Mouse (Mus musculus) E14TG2a.4 (cell line): ENCODE measurements around the gene Zfp280b.
"Not testable (repeated sequence)": the region's sequence is repeated elsewhere in the genome, so short reads cannot be mapped to it uniquely, and the experiment has no call there.

Source experiments
- H3K27me3 ChIP-seq: 2 replicates; pipeline ENCODE4 v1.6.1; 2014; ENCODE audit warnings: low read length, control low read depth; ENCODE audit not compliant: insufficient read depth
- H3K36me3 ChIP-seq: 2 replicates; pipeline ENCODE4 v1.6.1; 2014; ENCODE audit warnings: low read length, control low read depth; ENCODE audit not compliant: insufficient read depth
- H3K4me1 ChIP-seq: replicated peaks from 2 replicates; pipeline ENCODE4 v1.6.1; 2014; ENCODE audit warnings: low read depth, low read length, control low read depth
- H3K4me3 ChIP-seq: replicated peaks from 2 replicates; pipeline ENCODE4 v1.5.1; 2014; ENCODE audit warnings: mild to moderate bottlenecking, low read length
- H3K9me3 ChIP-seq: 2 replicates; pipeline ENCODE4 v1.6.1; 2014; ENCODE audit warnings: low read length, control low read depth
- CTCF ChIP-seq: conservative IDR thresholded peaks from 2 replicates; pipeline ENCODE4 v1.5.1; 2014; ENCODE audit warnings: low read length
- NANOG ChIP-seq: IDR thresholded peaks from 2 replicates; pipeline ENCODE4 v1.6.1; 2014; ENCODE audit warnings: borderline replicate concordance, low read length, mixed read lengths
- POU5F1 ChIP-seq: IDR thresholded peaks from 2 replicates; pipeline ENCODE4 v1.6.1; 2014; ENCODE audit warnings: low read length, borderline replicate concordance

The Zfp280b gene

GRCm38 (mm10) chr10:76032402-76033118 is at the start of gene Zfp280b:
TSS of gene Zfp280b (plus strand) at chr10:76032650.
- peak within 1 kb of the TSS; percentile 96 for H3K4me3 ChIP-seq
- peaks cover 28% of the 10 kb centered on the region for H3K36me3 ChIP-seq
- H3K9me3 ChIP-seq: no peaks in the 10 kb centered on the region
- H3K27me3 ChIP-seq: no peaks in the 10 kb centered on the region
- H3K4me1 ChIP-seq: peaks cover 68% of the 10 kb centered on the region
- no peak for TF ChIP-seq POU5F1
- TF ChIP-seq NANOG: no peak
- peak; percentile 18 for TF ChIP-seq CTCF

- peaks cover 10% of the 10 kb centered on the region for H3K36me3 ChIP-seq
- no peaks in the 10 kb centered on the region; the same call in 1 of the 2 replicates for H3K27me3 ChIP-seq
- no peaks in the 10 kb centered on the region for H3K9me3 ChIP-seq
- H3K4me1 ChIP-seq: peaks cover 86% of the 10 kb centered on the region
- TF ChIP-seq POU5F1 (no peak), NANOG (peak; percentile 94)
- H3K4me3 ChIP-seq: no peak overlapping the region
These were observed 41.9 kb upstream of the Zfp280b start for GRCm38 (mm10) chr10:75990430-75991042.

GRCm38 (mm10) chr10:75993616-75994240 is 38.7 kb upstream of the Zfp280b start:
- no peaks in the 10 kb centered on the region for H3K9me3 ChIP-seq
- H3K27me3 ChIP-seq: no peaks in the 10 kb centered on the region; the same call in 1 of the 2 replicates
- peak overlapping the region; percentile 75 for H3K4me3 ChIP-seq
- peaks cover 17% of the 10 kb centered on the region for H3K36me3 ChIP-seq
- TF ChIP-seq POU5F1: no peak
- no peak for TF ChIP-seq CTCF
- no peak for TF ChIP-seq NANOG
- peaks cover 79% of the 10 kb centered on the region for H3K4me1 ChIP-seq

GRCm38 (mm10) chr10:75994531-75995210 is 37.8 kb upstream of the Zfp280b start:
- peaks cover 23% of the 10 kb centered on the region for H3K36me3 ChIP-seq
- not testable (repeated sequence) for H3K9me3 ChIP-seq, H3K27me3 ChIP-seq
- H3K4me1 ChIP-seq: peaks cover 79% of the 10 kb centered on the region
- H3K4me3 ChIP-seq: peak overlapping the region; percentile 75

- Histone ChIP-seq H3K27me3 (no peaks in the 10 kb centered on the region; the same call in 1 of the 2 replicates), H3K4me3 (no peak overlapping the region), H3K4me1 (peaks cover 79% of the 10 kb centered on the region), H3K36me3 (peaks cover 23% of the 10 kb centered on the region), H3K9me3 (no peaks in the 10 kb centered on the region)
- TF ChIP-seq POU5F1: no peak
- no peak for TF ChIP-seq CTCF
- no peak for TF ChIP-seq NANOG
These were observed 37.0 kb upstream of the Zfp280b start for GRCm38 (mm10) chr10:75995463-75995862.

GRCm38 (mm10) chr10:75996315-75996714 is 36.1 kb upstream of the Zfp280b start:
- no peak for TF ChIP-seq NANOG
- TF ChIP-seq CTCF: no peak
- no peak for TF ChIP-seq POU5F1

GRCm38 (mm10) chr10:76001160-76001559 is 31.3 kb upstream of the Zfp280b start:
- peaks cover 75% of the 10 kb centered on the region for H3K4me1 ChIP-seq
- peaks cover 13% of the 10 kb centered on the region; the same call in 1 of the 2 replicates for H3K36me3 ChIP-seq
- TF ChIP-seq NANOG: no peak
- TF ChIP-seq POU5F1: no peak
- no peak for TF ChIP-seq CTCF
- H3K4me3 ChIP-seq: peak overlapping the region; percentile 56; the same call in 1 of the 2 replicates
- H3K9me3 ChIP-seq: no peaks in the 10 kb centered on the region
- no peaks in the 10 kb centered on the region for H3K27me3 ChIP-seq

More at GRCm38 (mm10) chr10:75996315-75996714, 36.1 kb upstream of the Zfp280b start:
- Histone ChIP-seq H3K27me3 (no peaks in the 10 kb centered on the region; the same call in 1 of the 2 replicates), H3K4me1 (peaks cover 78% of the 10 kb centered on the region), H3K9me3 (no peaks in the 10 kb centered on the region), H3K4me3 (no peak overlapping the region), H3K36me3 (peaks cover 23% of the 10 kb centered on the region)

GRCm38 (mm10) chr10:76002101-76002521 is 30.3 kb upstream of the Zfp280b start:
- TF ChIP-seq CTCF (no peak), NANOG (no peak), POU5F1 (no peak)
- H3K27me3 ChIP-seq: no peaks in the 10 kb centered on the region
- peaks cover 75% of the 10 kb centered on the region for H3K4me1 ChIP-seq
- H3K4me3 ChIP-seq: peak overlapping the region; percentile 56
- peaks cover 11% of the 10 kb centered on the region; the same call in 1 of the 2 replicates for H3K36me3 ChIP-seq
- H3K9me3 ChIP-seq: no peaks in the 10 kb centered on the region
